Mouse (Mus musculus): ENCODE results near the gene Fam114a1. TPM values are rescaled to one million over a fixed set of nuclear protein-coding genes. Genes with fewer than 3 reads are reported as not detected.
A peak's percentile ranks its signal among the peaks of the same experiment; 100 is the strongest.

The Fam114a1 gene
- total RNA-seq, 2 experiments from 2014 or later, result 28.1 to 28.4 TPM

DNA sequence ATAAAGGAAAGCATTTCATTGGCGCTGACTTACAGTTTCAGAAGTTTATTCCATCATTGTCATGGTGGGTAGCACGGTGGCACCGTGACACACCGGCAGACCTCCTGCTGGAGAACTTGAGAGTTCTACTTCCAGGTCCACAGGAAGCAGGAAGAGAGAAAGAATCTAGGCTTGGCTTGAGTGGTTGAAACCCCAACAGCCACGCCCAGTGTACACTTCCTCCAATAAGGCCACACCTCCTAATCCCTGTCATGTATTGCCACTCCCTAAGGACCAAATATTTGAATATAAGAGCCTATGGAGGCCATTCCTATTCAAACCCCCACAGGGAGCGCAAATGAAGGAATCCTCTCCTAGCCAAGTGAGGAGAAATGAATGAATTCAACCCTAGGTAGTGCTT lies 87.7 kb downstream of the Fam114a1 start:
- no peak for DNase-seq

DNA sequence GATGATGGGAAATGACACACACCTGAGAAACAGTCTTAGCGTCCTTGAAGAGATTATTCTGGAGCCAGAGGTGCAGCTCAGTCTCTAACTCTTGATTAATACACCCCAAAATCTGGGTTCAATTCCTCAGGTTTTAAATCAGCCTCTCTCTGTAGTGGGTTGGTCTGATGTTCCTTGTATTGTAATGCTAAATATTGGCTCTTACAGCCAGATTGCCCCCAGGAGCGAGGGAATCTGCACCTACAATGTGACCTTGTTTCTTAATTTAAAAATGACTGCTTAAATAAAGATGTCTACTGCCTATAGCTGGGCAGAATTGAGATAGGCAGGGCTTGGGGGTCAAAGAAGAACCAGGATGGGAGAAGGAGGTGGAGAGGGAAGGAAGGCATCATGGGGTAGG lies 89.9 kb downstream of the Fam114a1 start:
- DNase-seq, result no peak

DNA sequence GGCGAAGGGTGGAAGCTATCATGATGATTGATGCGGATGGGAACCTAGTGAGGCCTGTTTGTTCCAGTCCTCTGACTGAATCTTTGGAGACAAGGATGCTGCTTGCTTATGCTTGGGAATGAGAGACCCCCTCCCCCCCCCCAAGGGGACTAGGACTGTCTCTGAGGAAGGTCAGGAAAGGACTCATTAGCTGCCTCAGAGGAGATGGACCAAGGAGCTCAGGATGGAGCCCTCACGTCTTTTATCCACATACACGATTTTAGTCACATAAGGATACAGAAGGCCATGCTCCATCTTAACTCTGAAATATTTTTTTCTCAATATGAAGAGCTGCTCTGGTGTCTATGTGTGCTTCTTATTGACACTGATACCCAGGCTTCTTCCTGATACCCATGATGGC lies 92.4 kb downstream of the Fam114a1 start:
- DNase-seq, result no peak

DNA sequence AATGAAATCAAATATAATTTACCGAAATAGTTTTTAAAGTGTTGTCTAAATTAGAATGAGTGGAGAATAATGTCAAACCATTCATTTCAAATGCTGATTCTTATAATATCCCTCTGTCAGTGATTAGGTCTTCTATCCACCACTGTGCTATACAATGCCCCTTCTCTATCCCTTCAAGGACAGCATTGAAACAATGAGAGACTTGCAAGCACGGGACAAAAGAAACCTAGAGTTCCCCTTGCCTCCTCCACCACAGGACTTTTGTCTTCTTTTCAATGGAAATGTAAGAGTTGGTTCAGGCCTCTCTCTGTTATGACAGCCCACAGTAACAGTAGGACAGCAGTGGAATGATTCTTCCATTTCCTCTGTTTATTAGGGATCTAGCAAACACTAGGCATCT lies 93.4 kb downstream of the Fam114a1 start:
- DNase-seq, result no peak

DNA sequence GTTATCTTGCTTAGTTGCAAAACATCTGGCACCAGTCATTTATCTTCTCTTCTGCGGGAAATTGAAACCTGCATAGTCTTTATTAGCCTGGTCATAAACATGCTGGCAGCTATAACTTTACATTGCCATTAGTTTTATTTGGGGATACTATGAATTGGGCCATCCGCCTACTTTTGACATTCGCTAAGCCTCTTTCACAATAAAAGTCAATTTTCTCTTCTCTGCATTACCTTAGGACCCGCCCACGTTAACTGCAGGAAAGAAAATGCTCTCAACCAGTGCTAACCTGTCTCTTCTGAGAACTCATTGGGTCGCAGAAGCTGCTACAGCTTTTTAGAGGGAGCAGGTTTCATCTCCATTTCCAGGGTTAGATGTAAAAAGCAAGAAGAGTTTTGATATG lies 98.3 kb downstream of the Fam114a1 start:
- no peak for DNase-seq

DNA sequence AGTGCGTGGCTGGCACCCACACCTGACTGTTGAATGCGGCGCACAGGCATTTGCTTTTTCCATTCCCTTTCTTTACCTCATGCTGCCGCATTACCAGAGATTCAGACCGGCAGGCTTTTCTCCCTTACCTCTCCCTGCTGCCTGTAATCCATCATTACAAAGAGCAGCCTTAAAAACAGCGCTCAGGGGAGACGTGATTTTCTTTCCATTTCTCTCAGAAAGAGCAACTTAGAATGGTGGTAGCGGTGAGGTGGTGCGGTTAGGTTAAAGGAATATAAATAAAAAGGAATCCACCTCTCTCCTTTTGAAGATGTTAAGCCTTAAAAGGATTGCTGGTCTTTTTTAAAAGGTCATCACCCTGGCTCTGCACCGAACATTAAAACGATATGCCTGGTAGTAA lies 100.0 kb downstream of the Fam114a1 start:
- DNase-seq, result no peak

DNA sequence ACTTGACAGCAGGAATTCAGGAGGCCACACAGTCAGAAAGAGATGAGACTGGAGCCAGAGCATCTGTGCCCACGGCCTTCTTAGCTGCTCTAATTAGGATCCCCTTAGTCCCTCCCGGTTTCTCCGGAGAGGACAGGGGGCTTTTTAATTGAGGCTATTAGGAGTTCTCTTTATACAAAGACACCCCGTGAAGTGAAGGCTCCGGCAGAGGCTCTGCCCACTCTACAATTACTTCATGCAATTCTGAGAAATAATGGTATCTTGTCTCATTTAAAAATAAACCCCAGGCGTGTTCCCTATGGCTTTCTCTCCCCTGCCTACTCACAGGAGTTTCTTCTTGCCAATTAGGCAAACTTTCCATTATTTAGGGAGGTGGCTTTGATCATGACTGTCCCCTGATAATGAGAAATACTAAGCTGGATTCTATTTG lies 101.8 kb downstream of the Fam114a1 start:
- DNase-seq, result no peak

DNA sequence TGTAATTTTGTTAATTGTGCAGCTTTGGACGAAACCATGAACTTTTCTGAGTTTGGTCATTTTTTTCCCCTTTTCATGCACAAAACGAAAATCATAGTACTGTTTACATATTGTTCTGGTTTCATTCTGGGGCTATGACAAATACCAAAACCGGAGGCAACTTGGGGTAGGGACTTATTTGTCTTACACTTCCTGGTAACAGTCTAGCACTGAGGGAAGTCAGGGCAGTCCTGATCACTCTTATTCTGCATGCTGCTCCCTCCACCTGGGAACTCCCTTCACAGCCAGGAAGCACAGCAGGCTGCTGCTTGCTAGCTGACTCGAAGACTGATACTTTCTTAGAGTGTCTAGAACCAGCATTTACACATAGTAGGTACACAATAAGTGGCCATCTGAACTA lies 103.4 kb downstream of the Fam114a1 start:
- no peak for DNase-seq

DNA sequence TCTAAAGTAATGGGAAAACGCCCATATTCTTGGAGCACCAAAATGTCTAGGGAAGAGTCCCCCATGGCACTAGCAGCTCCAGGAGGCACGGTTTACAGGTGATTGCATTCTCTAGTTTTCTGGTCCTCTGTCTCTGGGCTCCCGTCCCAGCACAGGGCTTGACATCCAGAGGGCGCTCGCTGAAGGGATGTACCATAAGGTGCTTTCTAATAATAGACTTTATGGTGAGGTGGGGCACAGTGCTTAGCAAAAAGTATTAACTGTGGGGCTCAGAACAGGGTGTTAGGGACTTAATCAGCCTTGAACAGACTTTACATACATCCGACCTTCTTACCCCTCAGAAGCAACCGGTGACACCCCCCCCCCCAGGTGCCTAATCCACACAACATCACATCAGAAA lies 104.8 kb downstream of the Fam114a1 start:
- peak; percentile 26 for DNase-seq

DNA sequence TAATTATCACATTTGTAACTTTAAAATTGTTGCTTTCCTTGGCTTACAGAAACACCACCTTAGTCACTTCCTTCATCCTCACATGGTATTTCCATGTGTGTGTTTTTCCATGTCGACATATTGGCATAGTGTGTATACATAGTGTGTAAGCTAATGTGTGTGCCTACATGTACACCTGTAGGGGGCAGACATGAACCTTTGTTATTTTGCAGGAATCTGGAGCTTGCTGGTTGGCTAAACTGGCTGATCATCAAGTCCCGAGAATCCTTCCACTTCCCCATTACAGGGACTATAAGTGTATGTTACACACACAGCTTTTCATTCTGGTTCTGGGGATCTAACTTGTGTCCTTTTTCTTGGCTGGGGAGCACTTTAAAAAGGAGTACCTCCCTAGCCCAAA lies 106.2 kb downstream of the Fam114a1 start:
- no peak for DNase-seq

DNA sequence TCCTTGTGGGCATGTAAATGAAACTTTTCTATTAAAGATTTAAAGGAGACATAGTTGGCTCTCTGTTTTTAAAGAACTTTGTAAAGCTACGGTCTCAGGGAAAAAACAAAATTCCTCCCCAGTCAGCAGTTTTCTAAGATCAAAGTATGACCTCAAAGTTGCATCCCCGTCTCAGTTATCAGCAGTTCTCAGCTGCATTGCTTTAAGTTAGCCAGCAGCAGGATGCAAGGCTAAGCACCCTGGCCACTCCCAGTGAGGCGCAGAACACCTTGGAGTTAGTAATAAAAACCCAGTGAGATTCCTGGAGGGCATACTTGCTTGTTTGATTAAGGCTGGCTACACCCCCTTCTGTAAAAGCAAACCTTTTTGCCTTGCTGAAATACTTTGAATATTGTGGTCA lies 106.9 kb downstream of the Fam114a1 start:
- DNase-seq, result no peak

DNA sequence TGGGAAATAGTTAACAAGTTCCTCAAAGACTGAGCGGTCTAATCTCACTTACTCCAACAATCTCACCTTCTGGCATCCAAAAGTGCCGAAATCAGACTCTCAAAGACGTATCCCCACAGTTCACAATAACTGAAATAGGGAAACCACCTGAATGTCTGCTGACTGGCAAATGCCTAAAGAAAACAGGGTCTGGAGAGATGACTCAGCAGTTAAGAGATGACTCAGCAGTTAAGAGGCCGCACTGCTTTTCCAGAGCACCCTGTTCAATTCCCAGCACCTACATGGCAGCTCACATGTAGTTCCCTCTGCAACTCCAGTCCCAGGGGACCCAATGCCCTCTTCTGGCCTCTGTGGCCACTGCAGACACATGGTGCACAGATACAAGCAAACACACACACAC lies 108.2 kb downstream of the Fam114a1 start:
- no peak for DNase-seq

DNA sequence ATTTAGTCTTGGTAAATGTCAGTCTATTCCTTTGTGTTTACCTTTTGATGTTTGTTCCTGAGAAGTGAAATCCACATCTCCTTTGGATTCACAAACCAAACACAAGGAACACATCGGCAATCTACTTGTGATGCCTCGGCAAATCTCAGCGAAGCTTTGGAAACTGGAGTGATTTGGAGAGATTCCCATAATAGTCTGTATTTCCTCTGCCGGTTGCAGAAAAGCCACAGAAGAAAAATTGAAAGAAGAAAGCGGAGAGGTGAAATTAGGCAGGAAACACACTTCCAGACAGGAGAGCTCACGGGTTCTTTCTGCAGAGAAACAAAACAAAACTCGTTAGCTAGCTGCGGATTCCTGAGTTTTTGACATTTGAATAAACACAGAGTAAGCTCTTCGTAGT lies 110.0 kb downstream of the Fam114a1 start:
- no peak for DNase-seq

DNA sequence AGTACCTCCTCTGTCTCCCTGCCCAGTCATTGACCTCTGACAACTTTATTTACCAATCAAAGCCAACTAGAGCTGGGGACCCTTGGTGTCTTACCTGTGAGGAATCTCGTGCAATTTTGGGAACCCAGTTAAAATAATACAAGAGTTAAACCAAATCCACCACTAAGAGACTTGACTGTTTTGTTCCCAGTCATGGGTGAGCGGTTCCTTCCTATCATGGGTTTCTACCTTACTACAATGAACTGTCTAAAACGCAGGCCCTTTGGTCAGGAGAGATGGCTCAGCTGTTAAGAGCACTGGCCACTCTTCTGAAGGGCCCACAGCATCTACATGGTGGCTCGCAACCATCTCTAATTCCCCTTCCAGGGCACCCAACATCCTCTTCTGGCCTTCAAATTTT lies 112.0 kb downstream of the Fam114a1 start:
- DNase-seq, result no peak

DNA sequence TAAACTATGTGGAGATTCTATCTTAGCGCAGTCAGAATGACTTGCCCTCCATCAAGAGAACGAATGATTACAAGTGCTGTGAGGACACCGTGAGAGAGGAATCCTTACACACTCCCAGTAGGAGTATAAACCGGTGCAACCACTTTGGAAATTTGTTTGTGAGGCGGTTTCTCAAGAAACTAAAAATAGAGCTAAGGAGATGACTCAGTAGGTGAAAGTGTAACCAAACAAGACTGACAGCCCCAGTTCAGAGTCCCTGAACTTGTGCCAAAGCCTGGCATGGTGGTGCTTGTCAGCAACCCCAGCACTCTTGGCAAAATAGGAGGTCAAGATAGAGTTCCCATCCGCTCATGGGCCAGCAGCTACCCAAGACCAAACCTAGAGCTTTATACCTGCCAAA lies 116.7 kb downstream of the Fam114a1 start:
- peak; percentile 76 for DNase-seq

DNA sequence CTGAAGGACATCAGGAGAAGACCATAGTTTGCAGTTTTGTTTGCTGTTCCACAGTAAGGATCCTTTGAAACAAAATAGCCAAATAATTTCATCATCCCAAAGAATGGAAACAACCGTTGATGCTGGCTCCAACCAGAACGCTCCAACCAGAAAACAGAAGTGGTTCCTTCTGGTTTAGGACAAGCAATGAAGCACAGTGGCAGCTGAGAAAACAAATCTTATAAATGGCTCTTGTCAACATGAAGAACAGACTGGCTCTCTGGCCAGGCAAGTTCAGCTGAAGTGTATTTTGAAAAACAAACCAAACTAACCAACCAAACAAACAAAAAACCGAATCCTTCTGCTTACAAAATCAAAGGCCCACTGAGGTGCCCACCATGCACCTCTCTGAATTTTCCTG lies 119.8 kb downstream of the Fam114a1 start:
- no peak for DNase-seq

DNA sequence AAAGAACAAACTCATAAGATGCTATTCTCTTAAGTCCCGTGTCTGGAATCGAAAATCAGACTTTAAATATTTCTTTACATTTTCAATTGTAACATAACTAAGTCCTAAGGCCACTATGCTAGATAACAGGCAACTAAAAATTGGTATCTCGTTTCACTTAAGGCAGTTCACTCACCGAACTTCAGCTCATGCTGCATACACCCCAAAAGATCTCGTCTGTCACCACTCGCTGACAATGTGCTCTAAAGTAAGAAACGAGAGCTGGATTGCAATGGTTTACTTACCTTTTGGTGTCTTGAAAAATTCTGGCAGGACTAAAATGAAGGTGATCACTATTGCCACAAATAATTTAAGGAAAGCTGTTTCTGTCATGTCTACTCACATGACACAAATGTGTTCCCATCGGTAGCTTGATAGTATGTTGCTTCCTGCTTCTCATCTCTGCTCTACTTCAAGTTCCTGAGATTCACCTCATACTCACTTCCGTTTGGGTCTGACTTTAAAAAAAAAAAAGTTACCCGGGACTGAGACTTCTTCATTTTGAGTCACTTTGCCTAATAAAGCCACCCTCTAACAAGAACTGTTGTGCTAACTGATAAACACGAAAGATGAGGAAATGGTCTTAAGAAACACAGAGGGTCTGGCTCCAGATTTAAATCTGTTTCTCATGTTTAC lies 121.5 kb downstream of the Fam114a1 start:
- DNase-seq, result no peak

Small RNA genes within 50 kb of the gene (microRNA-seq; reads per million reads assigned to microRNA genes)
- 365 reads per million, percentile 61 among the genes with 10 or more reads in this experiment for gene Mir574

Other genes starting within 250 kb of the Fam114a1 start
- gene Klf3, start 166.7 kb upstream of the Fam114a1 start, total RNA-seq (2021), result 10 to 100 TPM; 77.3 to 79.8 TPM
- gene Tlr1, start 36.5 kb upstream of the Fam114a1 start, total RNA-seq (2021), result 1 to 10 TPM; 1.2 to 1.6 TPM
- gene Tlr6, start 10.0 kb upstream of the Fam114a1 start, total RNA-seq (2021), result 1 to 10 TPM; 1.8 TPM
- gene Tmem156, start 122.1 kb downstream of the Fam114a1 start, total RNA-seq (2021), result under 1 TPM; 0.57 to 0.67 TPM
- 10 to 100 TPM; 46.9 to 56.9 TPM for gene Klhl5, start 137.5 kb downstream of the Fam114a1 start, total RNA-seq (2021)
- 1 to 10 TPM; 7.0 to 9.3 TPM for gene Wdr19, start 229.6 kb downstream of the Fam114a1 start, total RNA-seq (2021)